20 mouse cellular contexts compared by ENCODE assay signal in the genomic region with DNA sequence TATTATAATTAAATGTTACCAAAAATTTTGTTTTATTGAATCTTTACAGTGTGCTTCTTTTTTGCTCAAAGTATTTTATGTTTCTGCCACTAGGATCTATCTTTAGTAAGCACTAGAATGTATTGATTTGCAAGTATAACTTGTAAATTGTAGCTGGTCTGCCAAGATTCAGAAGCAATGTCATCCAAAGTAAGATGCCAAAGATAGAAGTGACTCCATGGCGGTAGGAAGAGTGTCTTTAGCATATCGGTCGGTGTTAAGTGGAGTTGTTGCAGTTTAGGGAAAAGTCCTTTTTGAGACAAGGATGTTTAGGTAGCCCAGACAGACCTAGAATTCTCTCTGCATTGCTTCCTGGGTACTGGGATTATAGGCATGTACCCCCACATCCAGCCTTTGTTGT. TPM values are rescaled to one million over a fixed set of nuclear protein-coding genes. Genes with fewer than 3 reads are reported as not detected.
"Had no signal": no experiment of that assay in that cellular context is flagged by ENCODE, and none has a peak within 500 bp of the region (broad histone marks: within the 10 kb centered on the region; RNA-seq: fewer than 3 reads in every experiment).

No protein-coding gene starts in this region.

- H3K4me2 ChIP-seq: lung, embryonic 14.5 days; midbrain, embryonic 12.5 days; neural tube, embryonic 13.5 days; neural tube, embryonic 15.5 days had no signal

- ATAC-seq: midbrain, embryonic 16.5 days had no signal

- H3K4me1 ChIP-seq: midbrain, embryonic 10.5 days; midbrain, embryonic 12.5 days; neural tube, embryonic 13.5 days; neural tube, embryonic 15.5 days had no signal

- H3K4me3 ChIP-seq: midbrain, embryonic 10.5 days; midbrain, embryonic 12.5 days; myocyte; neural tube, embryonic 13.5 days; neural tube, embryonic 15.5 days had no signal

- H3K27ac ChIP-seq: midbrain, embryonic 10.5 days; midbrain, embryonic 12.5 days; neural tube, embryonic 13.5 days; neural tube, embryonic 15.5 days had no signal

- H3K27me3 ChIP-seq: midbrain, embryonic 12.5 days; neural tube, embryonic 13.5 days; neural tube, embryonic 15.5 days had no signal

- H3K9me3 ChIP-seq: midbrain, embryonic 10.5 days; midbrain, embryonic 12.5 days; neural tube, embryonic 13.5 days; neural tube, embryonic 15.5 days had no signal

- DNase-seq: lung, embryonic 14.5 days; lung, postnatal 10 days; lung, postnatal 4 days; midbrain, embryonic 14.5 days; retina, postnatal 1 day; right cerebral cortex, adult 18-20 months; right cerebral cortex, postnatal 25 days; right cerebral cortex, postnatal 4 days; spleen, adult 18-20 months; thymus, adult 18-20 months; thymus, postnatal 14 days; thymus, postnatal 36 days had no signal

- H3K9ac ChIP-seq: lung, embryonic 14.5 days; midbrain, embryonic 12.5 days; neural tube, embryonic 13.5 days; neural tube, embryonic 15.5 days had no signal

RNA-seq across cellular contexts. Expression of a gene that starts 55.1 kb away (rescaled TPM):
- total RNA-seq: megakaryocyte, adult 5-6 weeks; megakaryocyte-erythroid progenitor cell, adult 5-6 weeks had no signal
